Mouse (Mus musculus): ENCODE data around the gene Gm11758. TPM values are rescaled to one million over a fixed set of nuclear protein-coding genes. Genes with fewer than 3 reads are reported as not detected.
"Not testable (repeated sequence)": the region's sequence is repeated elsewhere in the genome, so short reads cannot be mapped to it uniquely, and the experiment has no call there.

The Gm11758 gene
- polyA plus RNA-seq (2015; fragmentation: Nextera tagmentation; extraction: Ambion mirVana), result not detected in 2 replicates

DNA sequence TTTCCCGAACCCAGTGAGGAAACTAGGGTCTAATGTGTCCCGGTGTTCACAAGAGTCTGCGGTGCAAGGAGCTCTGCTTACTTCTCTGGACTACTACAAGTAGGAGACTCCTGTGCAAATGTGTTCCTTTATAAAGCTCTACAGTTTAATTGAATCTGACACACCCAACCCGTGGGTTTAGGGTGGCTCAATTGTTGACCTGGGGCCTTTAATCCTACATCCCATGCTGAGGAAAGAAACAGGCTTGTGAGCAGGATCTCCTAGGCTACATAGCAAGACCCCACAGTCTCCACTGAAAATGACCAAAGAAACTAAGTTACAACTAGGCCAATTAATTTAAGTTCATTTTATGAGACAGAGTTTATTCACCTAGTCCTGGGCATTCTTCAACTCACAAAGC lies at the start of gene Gm11758:
Gene Gm11758 (minus strand): TSS at position 101 of the 400 bp plus-strand sequence.
- not testable (repeated sequence) for ATAC-seq; H3K36me3 ChIP-seq (replicated peaks; ENCODE audit: insufficient read depth, low read length); H3K27ac ChIP-seq (ENCODE audit: low read depth); H3K4me2 ChIP-seq (ENCODE audit: low read depth, low read length); H3K4me3 ChIP-seq (ENCODE audit: low read depth, low read length); H3K9me3 ChIP-seq (ENCODE audit: low read length); H3K27me3 ChIP-seq (ENCODE audit: insufficient read depth, low read length); DNase-seq; H3K9ac ChIP-seq (replicated peaks); H3K4me1 ChIP-seq (ENCODE audit: insufficient read depth)
- WGBS (ENCODE audit: insufficient replicate concordance), result no CpG with 5 or more reads among the region's 4 CpGs

DNA sequence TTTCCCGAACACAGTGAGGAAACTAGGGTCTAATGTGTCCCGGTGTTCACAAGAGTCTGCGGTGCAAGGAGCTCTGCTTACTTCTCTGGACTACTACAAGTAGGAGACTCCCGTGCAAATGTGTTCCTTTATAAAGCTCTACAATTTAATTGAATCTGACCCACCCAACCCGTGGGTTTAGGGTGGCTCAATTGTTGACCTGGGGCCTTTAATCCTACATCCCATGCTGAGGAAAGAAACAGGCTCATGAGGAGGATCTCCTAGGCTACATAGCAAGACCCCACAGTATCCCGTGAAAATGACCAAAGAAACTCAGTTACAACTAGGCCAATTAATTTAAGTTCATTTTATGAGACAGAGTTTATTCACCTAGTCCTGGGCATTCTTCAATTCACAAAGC lies 44.6 kb upstream of the Gm11758 start, which contains the start of gene Gm11756:
Gene Gm11756 (minus strand): TSS at position 101 of the 400 bp plus-strand sequence.
- H3K4me1 ChIP-seq (ENCODE audit: insufficient read depth); H3K36me3 ChIP-seq (replicated peaks; ENCODE audit: insufficient read depth, low read length); H3K27me3 ChIP-seq (ENCODE audit: insufficient read depth, low read length); H3K9me3 ChIP-seq (ENCODE audit: low read length); H3K9ac ChIP-seq (replicated peaks); H3K4me3 ChIP-seq (ENCODE audit: low read depth, low read length); ATAC-seq; H3K27ac ChIP-seq (ENCODE audit: low read depth); H3K4me2 ChIP-seq (ENCODE audit: low read depth, low read length); DNase-seq: not testable (repeated sequence)
- 74% methylated on average over 6 of the region's 6 CpGs for WGBS (ENCODE audit: insufficient replicate concordance)

DNA sequence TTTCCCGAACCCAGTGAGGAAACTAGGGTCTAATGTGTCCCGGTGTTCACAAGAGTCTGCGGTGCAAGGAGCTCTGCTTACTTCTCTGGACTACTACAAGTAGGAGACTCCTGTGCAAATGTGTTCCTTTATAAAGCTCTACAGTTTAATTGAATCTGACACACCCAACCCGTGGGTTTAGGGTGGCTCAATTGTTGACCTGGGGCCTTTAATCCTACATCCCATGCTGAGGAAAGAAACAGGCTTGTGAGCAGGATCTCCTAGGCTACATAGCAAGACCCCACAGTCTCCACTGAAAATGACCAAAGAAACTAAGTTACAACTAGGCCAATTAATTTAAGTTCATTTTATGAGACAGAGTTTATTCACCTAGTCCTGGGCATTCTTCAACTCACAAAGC lies 29.8 kb upstream of the Gm11758 start, which contains the start of gene Gm13871:
Gene Gm13871 (minus strand): TSS at position 101 of the 400 bp plus-strand sequence.
- H3K27me3 ChIP-seq (ENCODE audit: insufficient read depth, low read length); H3K9me3 ChIP-seq (ENCODE audit: low read length); H3K4me3 ChIP-seq (ENCODE audit: low read depth, low read length); H3K36me3 ChIP-seq (replicated peaks; ENCODE audit: insufficient read depth, low read length); H3K4me2 ChIP-seq (ENCODE audit: low read depth, low read length); H3K4me1 ChIP-seq (ENCODE audit: insufficient read depth); H3K9ac ChIP-seq (replicated peaks); ATAC-seq; DNase-seq; H3K27ac ChIP-seq (ENCODE audit: low read depth): not testable (repeated sequence)
- WGBS (ENCODE audit: insufficient replicate concordance), result no CpG with 5 or more reads among the region's 4 CpGs

DNA sequence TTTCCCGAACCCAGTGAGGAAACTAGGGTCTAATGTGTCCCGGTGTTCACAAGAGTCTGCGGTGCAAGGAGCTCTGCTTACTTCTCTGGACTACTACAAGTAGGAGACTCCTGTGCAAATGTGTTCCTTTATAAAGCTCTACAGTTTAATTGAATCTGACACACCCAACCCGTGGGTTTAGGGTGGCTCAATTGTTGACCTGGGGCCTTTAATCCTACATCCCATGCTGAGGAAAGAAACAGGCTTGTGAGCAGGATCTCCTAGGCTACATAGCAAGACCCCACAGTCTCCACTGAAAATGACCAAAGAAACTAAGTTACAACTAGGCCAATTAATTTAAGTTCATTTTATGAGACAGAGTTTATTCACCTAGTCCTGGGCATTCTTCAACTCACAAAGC lies 14.9 kb upstream of the Gm11758 start, which contains the start of gene Gm11757:
Gene Gm11757 (minus strand): TSS at position 101 of the 400 bp plus-strand sequence.
- not testable (repeated sequence) for ATAC-seq; H3K4me3 ChIP-seq (ENCODE audit: low read depth, low read length); H3K9ac ChIP-seq (replicated peaks); DNase-seq; H3K9me3 ChIP-seq (ENCODE audit: low read length); H3K27ac ChIP-seq (ENCODE audit: low read depth); H3K4me1 ChIP-seq (ENCODE audit: insufficient read depth); H3K27me3 ChIP-seq (ENCODE audit: insufficient read depth, low read length); H3K4me2 ChIP-seq (ENCODE audit: low read depth, low read length); H3K36me3 ChIP-seq (replicated peaks; ENCODE audit: insufficient read depth, low read length)
- WGBS (ENCODE audit: insufficient replicate concordance), result no CpG with 5 or more reads among the region's 4 CpGs

DNA sequence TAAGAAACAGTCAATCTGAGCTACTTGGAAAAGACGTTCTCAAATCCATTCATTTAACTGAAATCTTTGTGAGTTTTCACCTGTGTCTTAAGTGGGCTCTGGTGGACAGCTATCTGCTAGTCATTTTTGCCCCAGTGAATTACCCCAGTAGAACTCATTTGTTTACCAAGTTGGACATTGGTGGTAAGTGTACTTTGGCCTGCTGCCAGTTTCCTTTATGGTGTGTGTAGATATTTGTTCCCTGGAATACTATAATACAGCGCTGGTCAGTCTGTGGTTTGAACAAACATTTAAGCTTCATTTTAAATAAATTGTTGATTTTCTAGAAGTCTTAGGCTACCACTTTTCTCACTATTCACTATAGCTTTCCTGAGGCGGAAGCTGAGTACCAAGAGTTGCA lies 49.5 kb downstream of the Gm11758 start:
- no peak for DNase-seq
- no peak overlapping the region for H3K9ac ChIP-seq (replicated peaks)
- H3K9me3 ChIP-seq (ENCODE audit: low read length), result no peaks in the 10 kb centered on the region
- no peak overlapping the region for H3K4me3 ChIP-seq (ENCODE audit: low read depth, low read length)
- no peaks in the 10 kb centered on the region for H3K4me1 ChIP-seq (ENCODE audit: insufficient read depth)
- TF ChIP-seq EP300 (IDR thresholded peaks at IDR 0.05; ENCODE audit: low read depth), result no peak
- TF ChIP-seq CTCF (IDR thresholded peaks at IDR 0.05; ENCODE audit: low read depth), result no peak
- WGBS (ENCODE audit: insufficient replicate concordance), result 61% methylated on average over 3 of the region's 3 CpGs
- no peak overlapping the region for H3K27ac ChIP-seq (ENCODE audit: low read depth)
- no peaks in the 10 kb centered on the region for H3K36me3 ChIP-seq (replicated peaks; ENCODE audit: insufficient read depth, low read length)
- no peak for ATAC-seq
- H3K4me2 ChIP-seq (ENCODE audit: low read depth, low read length), result no peak overlapping the region
- no peaks in the 10 kb centered on the region for H3K27me3 ChIP-seq (ENCODE audit: insufficient read depth, low read length)

Other genes starting within 250 kb of the Gm11758 start
- not detected in 2 replicates for gene Gm11236, start 238.1 kb downstream of the Gm11758 start, polyA plus RNA-seq (2015; fragmentation: Nextera tagmentation; extraction: Ambion mirVana)
- not detected in 2 replicates for gene Gm11239, start 207.9 kb downstream of the Gm11758 start, polyA plus RNA-seq (2015; fragmentation: Nextera tagmentation; extraction: Ambion mirVana)
- not detected in 2 replicates for gene Gm428, start 192.8 kb downstream of the Gm11758 start, polyA plus RNA-seq (2015; fragmentation: Nextera tagmentation; extraction: Ambion mirVana)
- 0.02 and 0.06 TPM in 2 replicates for gene Rasef, start 85.3 kb downstream of the Gm11758 start, polyA plus RNA-seq (2015; fragmentation: Nextera tagmentation; extraction: Ambion mirVana)
- gene Gm11757, start 14.8 kb upstream of the Gm11758 start, polyA plus RNA-seq (2015; fragmentation: Nextera tagmentation; extraction: Ambion mirVana), result not detected in 2 replicates
- not detected in 2 replicates for gene Gm13871, start 29.7 kb upstream of the Gm11758 start, polyA plus RNA-seq (2015; fragmentation: Nextera tagmentation; extraction: Ambion mirVana)
- not detected in 2 replicates for gene Gm11756, start 44.5 kb upstream of the Gm11758 start, polyA plus RNA-seq (2015; fragmentation: Nextera tagmentation; extraction: Ambion mirVana)
- gene 2310002L09Rik, start 74.6 kb upstream of the Gm11758 start, polyA plus RNA-seq (2015; fragmentation: Nextera tagmentation; extraction: Ambion mirVana), result 0.30 TPM in 1 of 2 replicates, not detected in the other
- 0.08 TPM in 2 replicates for gene Frmd3, start 137.2 kb upstream of the Gm11758 start, polyA plus RNA-seq (2015; fragmentation: Nextera tagmentation; extraction: Ambion mirVana)